Mouse (Mus musculus) gastrocnemius, postnatal 10 days (tissue): Measurements from ENCODE around the gene Snx20. TPM values are rescaled to one million over a fixed set of nuclear protein-coding genes. Genes with fewer than 3 reads are reported as not detected.
"Not testable (repeated sequence)": the region's sequence is repeated elsewhere in the genome, so short reads cannot be mapped to it uniquely, and the experiment has no call there.

ENCODE experiments used
- DNase-seq: peaks from one replicate; pipeline ENCODE4 v3.0.0; 2021; ENCODE audit warnings: mixed read lengths
- long read RNA-seq, 2 experiments: library from polyadenylated mRNA; stranded (forward); transcript quantifications; one replicate each; pipeline ENCODE4 v2.0.0; 2021
- total RNA-seq, 2 experiments: library from RNA; stranded (reverse); gene quantifications; 2 replicates each; pipeline ENCODE4 v1.2.3; 2021

Snx20 gene
- total RNA-seq = 1 to 10 TPM in 1 of 2 experiments, under 1 TPM in 1; 0.63 to 1.1 TPM
- long read RNA-seq, experiment 1, partial matches to known transcripts = 1 of 3 reads
- long read RNA-seq, experiment 1, other reads (novel, unspliced or antisense) = 0 of 3 reads
- long read RNA-seq, experiment 2, partial matches to known transcripts = 0 of 1 reads
- long read RNA-seq, experiment 2, other reads (novel, unspliced or antisense) = 0 of 1 reads

GRCm38 (mm10) chr8:88635474-88636397 lies at the start of gene Snx20:
Snx20 (minus strand) TSS chr8:88636128.
- no peak for DNase-seq

- DNase-seq = no peak
Observed at GRCm38 (mm10) chr8:88683656-88684289, 47.8 kb upstream of the Snx20 start.

- no peak for DNase-seq
Observed at GRCm38 (mm10) chr8:88681046-88681445, 45.1 kb upstream of the Snx20 start.

- no peak for DNase-seq
Observed at GRCm38 (mm10) chr8:88680566-88680965, 44.6 kb upstream of the Snx20 start.

- DNase-seq = no peak
Observed at GRCm38 (mm10) chr8:88677071-88677470, 41.1 kb upstream of the Snx20 start.

- no peak for DNase-seq
Observed at GRCm38 (mm10) chr8:88675372-88676165, 39.6 kb upstream of the Snx20 start.

- DNase-seq = no peak
Observed at GRCm38 (mm10) chr8:88673859-88674258, 37.9 kb upstream of the Snx20 start.

GRCm38 (mm10) chr8:88671575-88671974 lies 35.6 kb upstream of the Snx20 start:
- no peak for DNase-seq

GRCm38 (mm10) chr8:88670782-88671181 lies 34.9 kb upstream of the Snx20 start:
- DNase-seq = no peak

- no peak for DNase-seq
Observed at GRCm38 (mm10) chr8:88668400-88669086, 32.6 kb upstream of the Snx20 start.

- no peak for DNase-seq
Observed at GRCm38 (mm10) chr8:88666435-88666834, 30.5 kb upstream of the Snx20 start.

- peak; percentile 34 for DNase-seq
Observed at GRCm38 (mm10) chr8:88664947-88665346, 29.0 kb upstream of the Snx20 start.

GRCm38 (mm10) chr8:88664121-88664520 lies 28.2 kb upstream of the Snx20 start:
- no peak for DNase-seq

- DNase-seq = no peak
Observed at GRCm38 (mm10) chr8:88662401-88662821, 26.5 kb upstream of the Snx20 start.

GRCm38 (mm10) chr8:88659873-88660272 lies 23.9 kb upstream of the Snx20 start:
- DNase-seq = no peak

- no peak for DNase-seq
Observed at GRCm38 (mm10) chr8:88655334-88655733, 19.4 kb upstream of the Snx20 start.

GRCm38 (mm10) chr8:88651122-88651521 lies 15.2 kb upstream of the Snx20 start:
- DNase-seq = not testable (repeated sequence)

GRCm38 (mm10) chr8:88650016-88650708 lies 14.2 kb upstream of the Snx20 start:
- DNase-seq = no peak

- no peak for DNase-seq
Observed at GRCm38 (mm10) chr8:88648322-88648721, 12.4 kb upstream of the Snx20 start.

- peak; percentile 71 for DNase-seq
Observed at GRCm38 (mm10) chr8:88646837-88647778, 11.2 kb upstream of the Snx20 start, which contains the start of gene Nod2. Nod2 (plus strand) TSS chr8:88647315.
